Mouse (Mus musculus): ENCODE measurements at regions not wholly inside any gene's neighbourhood (a gene's known extent, or its start where the extent isn't known, plus 50 kb on each side); places are given as distances from the start of the nearest gene placed in this dataset.

DNA sequence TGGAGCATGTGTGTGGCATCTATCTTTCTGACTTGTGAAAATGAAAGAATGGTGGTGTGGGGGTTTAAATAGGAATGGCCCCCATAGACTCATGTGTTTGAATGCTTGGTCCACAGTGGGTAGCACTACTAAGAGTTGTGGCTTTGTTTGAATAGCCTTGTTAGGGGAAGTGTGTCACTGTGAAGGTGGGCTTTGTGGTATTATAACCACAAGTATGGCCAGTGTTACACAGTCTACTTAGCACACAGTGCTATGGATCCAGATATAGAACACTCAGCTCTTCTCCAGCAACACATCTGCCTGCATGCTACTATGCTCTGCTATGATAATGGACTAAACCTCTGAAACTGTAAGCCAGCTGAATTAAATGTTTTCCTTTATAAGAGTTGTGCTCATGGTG is 184.9 kb downstream of the Gm11361 start:
- Histone ChIP-seq H3K9ac (ENCODE audit: low read depth, low read length) (no peak overlapping the region), H3K79me2 (ENCODE audit: control insufficient read depth, insufficient read depth, low read length) (no peaks in the 10 kb centered on the region), H3K27ac (replicated peaks; ENCODE audit: insufficient read depth, low read depth, low read length) (no peak overlapping the region), H3K36me3 (ENCODE audit: control insufficient read depth, insufficient read depth, low read length) (no peaks in the 10 kb centered on the region), H3K4me3 (ENCODE audit: insufficient read depth, low read depth, low read length) (no peak overlapping the region), H3K27me3 (ENCODE audit: control insufficient read depth, insufficient read depth, low read length) (no peaks in the 10 kb centered on the region), H3K4me1 (ENCODE audit: control insufficient read depth, insufficient read depth, low read length) (no peaks in the 10 kb centered on the region)
- TF ChIP-seq POLR2A (IDR thresholded peaks at IDR 0.05; ENCODE audit: extremely low read depth, insufficient read depth, low read length) (no peak), CTCF (IDR thresholded peaks at IDR 0.05; ENCODE audit: low read depth, low read length) (no peak)
- no peak for DNase-seq (ENCODE audit: extremely low read depth, low read depth, low spot score)

DNA sequence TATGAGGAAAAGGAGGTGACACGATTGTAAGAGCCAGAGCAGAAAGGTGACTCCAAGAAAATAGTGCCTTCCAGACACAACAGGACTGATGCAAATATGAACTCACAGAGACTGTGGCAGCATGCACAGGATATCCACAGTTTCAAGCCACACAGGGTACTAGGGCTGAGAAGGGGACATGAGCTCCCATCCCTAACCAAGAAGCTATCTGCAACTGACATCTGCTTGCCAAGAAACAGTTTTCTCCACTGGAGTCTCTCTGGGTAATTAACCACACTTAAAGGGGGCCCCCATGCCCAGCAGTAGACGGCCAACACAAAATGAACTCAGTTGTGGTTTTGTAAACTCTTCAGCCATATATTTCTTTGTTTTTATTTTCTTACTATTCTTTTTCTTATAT is 176.1 kb downstream of the Gm11361 start:
- 78% methylated on average over 2 of the region's 2 CpGs for WGBS
- no peak for DNase-seq (ENCODE audit: extremely low read depth, low read depth, low spot score)

DNA sequence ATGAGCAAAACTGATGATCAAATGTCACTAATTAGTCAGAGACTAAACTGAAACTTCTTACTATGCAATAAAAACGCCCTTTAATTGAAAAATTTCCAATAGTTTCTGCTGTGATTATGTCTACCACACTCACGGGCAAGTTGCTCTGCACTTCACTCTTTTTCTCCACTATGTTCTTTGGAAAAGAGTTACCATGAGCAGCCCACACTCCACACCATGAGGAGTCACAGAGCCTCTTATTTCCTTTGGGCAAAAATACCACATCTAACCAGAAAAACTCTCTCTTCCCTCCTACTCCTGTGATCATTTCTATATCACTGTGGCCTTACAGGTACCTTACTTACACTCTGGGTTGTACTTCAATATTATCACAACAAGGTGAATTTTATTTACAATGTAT is 174.7 kb downstream of the Gm11361 start:
- no peaks in the 10 kb centered on the region for H3K36me3 ChIP-seq (ENCODE audit: control insufficient read depth, insufficient read depth, low read length)

More for the DNA sequence above, 176.1 kb downstream of the Gm11361 start:
- Histone ChIP-seq H3K9ac (ENCODE audit: low read depth, low read length) (no peak overlapping the region), H3K36me3 (ENCODE audit: control insufficient read depth, insufficient read depth, low read length) (no peaks in the 10 kb centered on the region), H3K4me1 (ENCODE audit: control insufficient read depth, insufficient read depth, low read length) (no peaks in the 10 kb centered on the region), H3K4me3 (ENCODE audit: insufficient read depth, low read depth, low read length) (no peak overlapping the region), H3K27me3 (ENCODE audit: control insufficient read depth, insufficient read depth, low read length) (no peaks in the 10 kb centered on the region), H3K27ac (replicated peaks; ENCODE audit: insufficient read depth, low read depth, low read length) (no peak overlapping the region), H3K79me2 (ENCODE audit: control insufficient read depth, insufficient read depth, low read length) (no peaks in the 10 kb centered on the region)
- no peak for TF ChIP-seq POLR2A (IDR thresholded peaks at IDR 0.05; ENCODE audit: extremely low read depth, insufficient read depth, low read length)
- TF ChIP-seq CTCF (IDR thresholded peaks at IDR 0.05; ENCODE audit: low read depth, low read length): no peak

DNA sequence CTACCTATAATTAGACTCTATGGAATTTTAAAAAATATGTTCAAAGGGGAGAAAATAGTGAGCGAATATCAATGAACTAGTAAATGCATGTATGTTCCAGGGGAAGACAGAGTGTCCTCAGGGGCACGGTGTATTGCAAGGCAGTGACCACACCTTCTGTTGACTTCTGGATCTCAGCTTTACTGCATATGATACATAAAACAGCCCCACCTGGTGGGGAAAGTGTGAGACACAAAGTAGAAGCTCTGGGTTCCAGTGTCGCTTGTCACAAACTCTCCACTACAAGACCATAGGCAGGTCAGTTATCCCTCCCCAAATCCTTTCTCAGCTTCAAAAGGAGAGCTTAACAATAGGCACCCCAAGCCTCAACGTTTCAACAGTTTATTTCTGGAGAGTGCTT is 168.8 kb downstream of the Gm11361 start:
- peak; percentile 23 for DNase-seq (ENCODE audit: extremely low read depth, low read depth, low spot score)
- Histone ChIP-seq H3K36me3 (ENCODE audit: control insufficient read depth, insufficient read depth, low read length) (no peaks in the 10 kb centered on the region), H3K27ac (replicated peaks; ENCODE audit: insufficient read depth, low read depth, low read length) (no peak overlapping the region), H3K4me3 (ENCODE audit: insufficient read depth, low read depth, low read length) (no peak overlapping the region), H3K4me1 (ENCODE audit: control insufficient read depth, insufficient read depth, low read length) (peaks cover 7% of the 10 kb centered on the region), H3K79me2 (ENCODE audit: control insufficient read depth, insufficient read depth, low read length) (no peaks in the 10 kb centered on the region), H3K9ac (ENCODE audit: low read depth, low read length) (no peak overlapping the region), H3K27me3 (ENCODE audit: control insufficient read depth, insufficient read depth, low read length) (no peaks in the 10 kb centered on the region)
- TF ChIP-seq CTCF (IDR thresholded peaks at IDR 0.05; ENCODE audit: low read depth, low read length): no peak
- no peak for TF ChIP-seq POLR2A (IDR thresholded peaks at IDR 0.05; ENCODE audit: extremely low read depth, insufficient read depth, low read length)
- WGBS: 71% methylated on average over 4 of the region's 4 CpGs

More for the DNA sequence above, 174.7 kb downstream of the Gm11361 start:
- TF ChIP-seq POLR2A (IDR thresholded peaks at IDR 0.05; ENCODE audit: extremely low read depth, insufficient read depth, low read length) (no peak), CTCF (IDR thresholded peaks at IDR 0.05; ENCODE audit: low read depth, low read length) (no peak)
- Histone ChIP-seq H3K4me3 (ENCODE audit: insufficient read depth, low read depth, low read length) (no peak overlapping the region), H3K9ac (ENCODE audit: low read depth, low read length) (no peak overlapping the region), H3K4me1 (ENCODE audit: control insufficient read depth, insufficient read depth, low read length) (no peaks in the 10 kb centered on the region), H3K79me2 (ENCODE audit: control insufficient read depth, insufficient read depth, low read length) (no peaks in the 10 kb centered on the region), H3K27me3 (ENCODE audit: control insufficient read depth, insufficient read depth, low read length) (no peaks in the 10 kb centered on the region), H3K27ac (replicated peaks; ENCODE audit: insufficient read depth, low read depth, low read length) (no peak overlapping the region)
- 81% methylated on average over 2 of the region's 2 CpGs for WGBS
- DNase-seq (ENCODE audit: extremely low read depth, low read depth, low spot score): no peak

DNA sequence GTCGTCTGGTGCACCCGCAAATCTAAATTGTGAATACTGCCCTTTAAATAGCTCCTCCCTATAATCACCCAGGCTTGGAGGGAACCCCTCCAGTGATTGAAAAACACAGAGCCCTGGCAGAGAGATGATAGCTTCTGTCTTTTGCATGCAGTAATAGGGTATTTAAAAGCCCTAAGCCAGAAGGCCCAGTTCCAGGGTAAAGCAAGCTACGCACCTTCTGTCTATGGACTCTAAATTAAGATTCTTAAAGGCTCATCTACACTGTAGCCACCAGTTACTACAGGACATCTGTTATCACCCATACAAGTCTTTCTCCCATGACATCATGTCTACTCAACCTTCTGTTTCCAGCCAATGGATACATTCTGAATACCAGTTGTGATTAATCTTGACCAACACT is 167.8 kb downstream of the Gm11361 start:
- no peaks in the 10 kb centered on the region for H3K79me2 ChIP-seq (ENCODE audit: control insufficient read depth, insufficient read depth, low read length)
- no peak for DNase-seq (ENCODE audit: extremely low read depth, low read depth, low spot score)
- TF ChIP-seq POLR2A (IDR thresholded peaks at IDR 0.05; ENCODE audit: extremely low read depth, insufficient read depth, low read length) (no peak), CTCF (IDR thresholded peaks at IDR 0.05; ENCODE audit: low read depth, low read length) (no peak)
- H3K36me3 ChIP-seq (ENCODE audit: control insufficient read depth, insufficient read depth, low read length): no peaks in the 10 kb centered on the region
- peaks cover 7% of the 10 kb centered on the region for H3K4me1 ChIP-seq (ENCODE audit: control insufficient read depth, insufficient read depth, low read length)
- no peak overlapping the region for H3K27ac ChIP-seq (replicated peaks; ENCODE audit: insufficient read depth, low read depth, low read length)
- WGBS: 57% methylated on average over 3 of the region's 3 CpGs
- H3K9ac ChIP-seq (ENCODE audit: low read depth, low read length): no peak overlapping the region
- H3K27me3 ChIP-seq (ENCODE audit: control insufficient read depth, insufficient read depth, low read length): no peaks in the 10 kb centered on the region
- no peak overlapping the region for H3K4me3 ChIP-seq (ENCODE audit: insufficient read depth, low read depth, low read length)

DNA sequence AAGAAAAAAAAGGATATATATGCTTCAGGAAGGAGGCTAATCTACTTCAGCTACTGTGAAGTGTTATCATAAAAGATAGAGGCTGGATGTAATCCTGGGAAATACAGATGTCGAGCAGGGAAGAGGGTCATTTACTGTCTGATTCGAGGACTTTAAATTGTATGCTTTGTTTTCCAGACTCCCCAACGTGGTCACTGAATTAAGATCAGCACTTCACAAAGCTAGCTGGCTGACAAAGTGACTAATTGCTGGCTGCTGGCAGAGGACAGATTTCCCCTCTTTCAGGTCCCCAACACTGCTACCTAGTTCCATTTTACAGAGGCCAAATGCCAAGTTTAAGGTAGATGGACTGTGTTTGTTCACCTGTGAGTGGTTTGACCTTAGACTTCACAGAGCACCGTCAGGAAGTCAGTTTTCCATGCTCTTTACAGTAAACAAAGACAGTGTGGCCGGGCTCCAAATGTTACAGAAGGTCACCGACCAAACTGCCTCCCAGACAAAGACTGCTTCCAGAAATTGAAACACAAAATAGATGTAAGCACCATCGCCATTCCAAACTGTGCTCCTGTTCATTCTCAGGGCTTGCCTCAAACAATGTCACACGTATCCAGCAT is 167.2 kb downstream of the Gm11361 start:
- no peaks in the 10 kb centered on the region for H3K27me3 ChIP-seq (ENCODE audit: control insufficient read depth, insufficient read depth, low read length)
- no peaks in the 10 kb centered on the region for H3K79me2 ChIP-seq (ENCODE audit: control insufficient read depth, insufficient read depth, low read length)
- peak; percentile 69 for DNase-seq (ENCODE audit: extremely low read depth, low read depth, low spot score)
- 5% methylated on average over 8 of the region's 8 CpGs for WGBS
- no peak overlapping the region for H3K27ac ChIP-seq (replicated peaks; ENCODE audit: insufficient read depth, low read depth, low read length)
- TF ChIP-seq POLR2A (IDR thresholded peaks at IDR 0.05; ENCODE audit: extremely low read depth, insufficient read depth, low read length): no peak
- H3K9ac ChIP-seq (ENCODE audit: low read depth, low read length): no peak overlapping the region
- peaks cover 7% of the 10 kb centered on the region for H3K4me1 ChIP-seq (ENCODE audit: control insufficient read depth, insufficient read depth, low read length)
- H3K36me3 ChIP-seq (ENCODE audit: control insufficient read depth, insufficient read depth, low read length): no peaks in the 10 kb centered on the region
- H3K4me3 ChIP-seq (ENCODE audit: insufficient read depth, low read depth, low read length): no peak overlapping the region
